Mouse (Mus musculus): ENCODE measurements at regions not wholly inside any gene's neighbourhood (a gene's known extent, or its start where the extent isn't known, plus 50 kb on each side); places are given as distances from the start of the nearest gene placed in this dataset.

GRCm38 (mm10) chr7:129995529-129995928 is 403.9 kb downstream of the Wdr11 start:
- Histone ChIP-seq H3K4me3 (ENCODE audit: low read depth, low read length) (no peak overlapping the region), H3K9ac (ENCODE audit: low read length) (no peak overlapping the region), H3K27me3 (ENCODE audit: control insufficient read depth, insufficient read depth, low read length) (no peaks in the 10 kb centered on the region), H3K4me2 (ENCODE audit: low read depth, low read length, severe bottlenecking) (no peak overlapping the region), H3K9me3 (ENCODE audit: control insufficient read depth, low read length) (no peaks in the 10 kb centered on the region), H3K36me3 (ENCODE audit: control insufficient read depth, insufficient read depth, low read length) (no peaks in the 10 kb centered on the region), H3K4me1 (replicated peaks; ENCODE audit: control insufficient read depth, insufficient read depth, low read length) (no peaks in the 10 kb centered on the region), H3K27ac (ENCODE audit: low read depth, low read length) (no peak overlapping the region)
- DNase-seq (ENCODE audit: low spot score) (no peak), ATAC-seq (replicated peaks; ENCODE audit: low FRiP score) (no peak)
- WGBS = 90% methylated on average over 7 of the region's 7 CpGs

- no peaks in the 10 kb centered on the region for H3K9me3 ChIP-seq (ENCODE audit: control insufficient read depth, low read length)
- no peak overlapping the region for H3K27ac ChIP-seq (ENCODE audit: low read depth, low read length)
- DNase-seq (ENCODE audit: low spot score) (no peak), ATAC-seq (replicated peaks; ENCODE audit: low FRiP score) (no peak)
- H3K4me3 ChIP-seq (ENCODE audit: low read depth, low read length) = no peak overlapping the region
- no peaks in the 10 kb centered on the region for H3K27me3 ChIP-seq (ENCODE audit: control insufficient read depth, insufficient read depth, low read length)
- no peak overlapping the region for H3K4me2 ChIP-seq (ENCODE audit: low read depth, low read length, severe bottlenecking)
- no peaks in the 10 kb centered on the region for H3K36me3 ChIP-seq (ENCODE audit: control insufficient read depth, insufficient read depth, low read length)
- peaks cover 3% of the 10 kb centered on the region; the same call in 1 of the 2 replicates for H3K4me1 ChIP-seq (replicated peaks; ENCODE audit: control insufficient read depth, insufficient read depth, low read length)
- H3K9ac ChIP-seq (ENCODE audit: low read length) = no peak overlapping the region
- 68% methylated on average over 10 of the region's 10 CpGs for WGBS
These were observed 409.4 kb downstream of the Wdr11 start for GRCm38 (mm10) chr7:130001064-130001463.

- H3K9me3 ChIP-seq (ENCODE audit: control insufficient read depth, low read length) = no peaks in the 10 kb centered on the region
- no peaks in the 10 kb centered on the region for H3K27me3 ChIP-seq (ENCODE audit: control insufficient read depth, insufficient read depth, low read length)
- DNase-seq (ENCODE audit: low spot score) (no peak), ATAC-seq (replicated peaks; ENCODE audit: low FRiP score) (no peak)
- peaks cover 3% of the 10 kb centered on the region; the same call in 1 of the 2 replicates for H3K4me1 ChIP-seq (replicated peaks; ENCODE audit: control insufficient read depth, insufficient read depth, low read length)
- no peaks in the 10 kb centered on the region for H3K36me3 ChIP-seq (ENCODE audit: control insufficient read depth, insufficient read depth, low read length)
- no peak overlapping the region for H3K27ac ChIP-seq (ENCODE audit: low read depth, low read length)
- WGBS = 76% methylated on average over 12 of the region's 12 CpGs
- no peak overlapping the region for H3K9ac ChIP-seq (ENCODE audit: low read length)
- no peak overlapping the region for H3K4me2 ChIP-seq (ENCODE audit: low read depth, low read length, severe bottlenecking)
- no peak overlapping the region for H3K4me3 ChIP-seq (ENCODE audit: low read depth, low read length)
These were observed 410.3 kb downstream of the Wdr11 start for GRCm38 (mm10) chr7:130002002-130002401.

GRCm38 (mm10) chr7:130005406-130005805 is 413.7 kb downstream of the Wdr11 start:
- Histone ChIP-seq H3K36me3 (ENCODE audit: control insufficient read depth, insufficient read depth, low read length) (no peaks in the 10 kb centered on the region), H3K27ac (ENCODE audit: low read depth, low read length) (no peak overlapping the region), H3K27me3 (ENCODE audit: control insufficient read depth, insufficient read depth, low read length) (no peaks in the 10 kb centered on the region), H3K9ac (ENCODE audit: low read length) (no peak overlapping the region), H3K4me1 (replicated peaks; ENCODE audit: control insufficient read depth, insufficient read depth, low read length) (peaks cover 3% of the 10 kb centered on the region; the same call in 1 of the 2 replicates), H3K4me2 (ENCODE audit: low read depth, low read length, severe bottlenecking) (no peak overlapping the region), H3K4me3 (ENCODE audit: low read depth, low read length) (no peak overlapping the region), H3K9me3 (ENCODE audit: control insufficient read depth, low read length) (no peaks in the 10 kb centered on the region)
- ATAC-seq (replicated peaks; ENCODE audit: low FRiP score) = no peak
- DNase-seq (ENCODE audit: low spot score) = no peak
- 45% methylated on average over 10 of the region's 10 CpGs for WGBS

GRCm38 (mm10) chr7:130007993-130008583 is 416.4 kb downstream of the Wdr11 start:
- Histone ChIP-seq H3K4me3 (ENCODE audit: low read depth, low read length) (no peak overlapping the region), H3K27ac (ENCODE audit: low read depth, low read length) (no peak overlapping the region), H3K9me3 (ENCODE audit: control insufficient read depth, low read length) (no peaks in the 10 kb centered on the region), H3K9ac (ENCODE audit: low read length) (no peak overlapping the region), H3K4me2 (ENCODE audit: low read depth, low read length, severe bottlenecking) (no peak overlapping the region), H3K36me3 (ENCODE audit: control insufficient read depth, insufficient read depth, low read length) (no peaks in the 10 kb centered on the region), H3K4me1 (replicated peaks; ENCODE audit: control insufficient read depth, insufficient read depth, low read length) (peaks cover 3% of the 10 kb centered on the region; the same call in 1 of the 2 replicates), H3K27me3 (ENCODE audit: control insufficient read depth, insufficient read depth, low read length) (no peaks in the 10 kb centered on the region)
- WGBS = 37% methylated on average over 6 of the region's 6 CpGs
- ATAC-seq (replicated peaks; ENCODE audit: low FRiP score) (no peak), DNase-seq (ENCODE audit: low spot score) (no peak)

- no peaks in the 10 kb centered on the region for H3K9me3 ChIP-seq (ENCODE audit: control insufficient read depth, low read length)
- no peak overlapping the region for H3K4me2 ChIP-seq (ENCODE audit: low read depth, low read length, severe bottlenecking)
- H3K27me3 ChIP-seq (ENCODE audit: control insufficient read depth, insufficient read depth, low read length) = no peaks in the 10 kb centered on the region
- 50% methylated on average over 12 of the region's 12 CpGs for WGBS
- H3K4me1 ChIP-seq (replicated peaks; ENCODE audit: control insufficient read depth, insufficient read depth, low read length) = peaks cover 3% of the 10 kb centered on the region; the same call in 1 of the 2 replicates
- H3K36me3 ChIP-seq (ENCODE audit: control insufficient read depth, insufficient read depth, low read length) = no peaks in the 10 kb centered on the region
- H3K27ac ChIP-seq (ENCODE audit: low read depth, low read length) = no peak overlapping the region
- H3K4me3 ChIP-seq (ENCODE audit: low read depth, low read length) = no peak overlapping the region
- no peak for DNase-seq (ENCODE audit: low spot score)
- ATAC-seq (replicated peaks; ENCODE audit: low FRiP score) = no peak
- H3K9ac ChIP-seq (ENCODE audit: low read length) = no peak overlapping the region
These were observed 417.1 kb downstream of the Wdr11 start for GRCm38 (mm10) chr7:130008591-130009418.

- H3K4me3 ChIP-seq (ENCODE audit: low read depth, low read length) = no peak overlapping the region
- no peaks in the 10 kb centered on the region for H3K9me3 ChIP-seq (ENCODE audit: control insufficient read depth, low read length)
- no peak overlapping the region for H3K4me2 ChIP-seq (ENCODE audit: low read depth, low read length, severe bottlenecking)
- H3K4me1 ChIP-seq (replicated peaks; ENCODE audit: control insufficient read depth, insufficient read depth, low read length) = no peaks in the 10 kb centered on the region
- H3K27ac ChIP-seq (ENCODE audit: low read depth, low read length) = no peak overlapping the region
- no peak for ATAC-seq (replicated peaks; ENCODE audit: low FRiP score)
- 87% methylated on average over 8 of the region's 8 CpGs for WGBS
- no peak overlapping the region for H3K9ac ChIP-seq (ENCODE audit: low read length)
- no peaks in the 10 kb centered on the region for H3K36me3 ChIP-seq (ENCODE audit: control insufficient read depth, insufficient read depth, low read length)
- H3K27me3 ChIP-seq (ENCODE audit: control insufficient read depth, insufficient read depth, low read length) = no peaks in the 10 kb centered on the region
- no peak for DNase-seq (ENCODE audit: low spot score)
These were observed 420.4 kb downstream of the Wdr11 start for GRCm38 (mm10) chr7:130012067-130012466.

GRCm38 (mm10) chr7:130013109-130013508 is 421.4 kb downstream of the Wdr11 start:
- no peak for DNase-seq (ENCODE audit: low spot score)
- no peak for ATAC-seq (replicated peaks; ENCODE audit: low FRiP score)
- Histone ChIP-seq H3K4me2 (ENCODE audit: low read depth, low read length, severe bottlenecking) (no peak overlapping the region), H3K4me1 (replicated peaks; ENCODE audit: control insufficient read depth, insufficient read depth, low read length) (no peaks in the 10 kb centered on the region), H3K9ac (ENCODE audit: low read length) (no peak overlapping the region), H3K27ac (ENCODE audit: low read depth, low read length) (no peak overlapping the region), H3K27me3 (ENCODE audit: control insufficient read depth, insufficient read depth, low read length) (no peaks in the 10 kb centered on the region), H3K9me3 (ENCODE audit: control insufficient read depth, low read length) (no peaks in the 10 kb centered on the region), H3K36me3 (ENCODE audit: control insufficient read depth, insufficient read depth, low read length) (no peaks in the 10 kb centered on the region), H3K4me3 (ENCODE audit: low read depth, low read length) (no peak overlapping the region)
- WGBS = 87% methylated on average over 6 of the region's 6 CpGs

All from forebrain, embryonic 11.5 days (tissue).